Mouse (Mus musculus): ENCODE measurements around the gene Anks1b.

Anks1b gene

DNA sequence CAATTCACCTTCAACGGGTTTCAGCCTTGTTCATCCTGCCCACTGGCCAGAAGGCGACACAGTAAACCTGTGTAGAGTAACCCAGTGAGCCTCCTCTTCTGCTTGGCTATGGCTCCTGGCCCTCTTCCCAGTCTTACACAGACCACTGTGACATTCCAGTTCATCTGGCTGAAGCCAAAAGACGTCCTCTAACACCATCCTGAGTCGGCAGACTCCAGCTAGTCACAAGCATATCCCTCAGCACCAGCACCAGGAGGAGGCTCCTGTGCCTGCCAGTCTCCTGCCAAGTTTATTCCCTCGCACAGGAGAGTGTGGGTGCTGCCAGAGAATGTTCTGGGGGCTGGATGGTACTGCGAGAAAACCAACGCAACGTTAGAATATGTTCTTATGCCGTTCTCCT is 879.8 kb downstream of the Anks1b start:
- DNase-seq: peak; percentile 42

GRCm38 (mm10) chr10:90757773-90758172 is 884.5 kb downstream of the Anks1b start:
- no peak for DNase-seq

GRCm38 (mm10) chr10:90759929-90760328 is 886.6 kb downstream of the Anks1b start:
- DNase-seq: no peak

GRCm38 (mm10) chr10:90766261-90766660 is 893.0 kb downstream of the Anks1b start:
- DNase-seq: no peak

- DNase-seq: no peak
These were observed 897.2 kb downstream of the Anks1b start for GRCm38 (mm10) chr10:90770403-90770955.

DNA sequence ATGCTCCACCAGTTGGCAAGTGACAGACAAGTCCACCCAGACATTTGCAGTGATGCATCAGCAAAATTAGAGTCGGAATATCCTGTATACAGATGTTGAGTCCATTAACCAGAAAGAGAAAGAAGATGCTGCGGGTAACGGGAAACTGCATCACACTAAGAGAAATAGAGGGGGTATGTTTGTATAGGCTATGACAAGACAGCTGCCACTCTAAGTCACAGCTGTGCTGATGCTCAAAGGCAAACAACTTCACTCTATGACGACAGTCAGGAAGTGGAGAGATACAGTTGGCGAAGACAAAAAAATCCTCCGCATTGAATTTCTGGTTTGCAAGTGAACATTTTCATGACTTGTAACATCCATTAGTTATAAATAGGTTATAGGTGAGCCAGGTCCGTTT is 897.7 kb downstream of the Anks1b start:
- no peak for DNase-seq

DNA sequence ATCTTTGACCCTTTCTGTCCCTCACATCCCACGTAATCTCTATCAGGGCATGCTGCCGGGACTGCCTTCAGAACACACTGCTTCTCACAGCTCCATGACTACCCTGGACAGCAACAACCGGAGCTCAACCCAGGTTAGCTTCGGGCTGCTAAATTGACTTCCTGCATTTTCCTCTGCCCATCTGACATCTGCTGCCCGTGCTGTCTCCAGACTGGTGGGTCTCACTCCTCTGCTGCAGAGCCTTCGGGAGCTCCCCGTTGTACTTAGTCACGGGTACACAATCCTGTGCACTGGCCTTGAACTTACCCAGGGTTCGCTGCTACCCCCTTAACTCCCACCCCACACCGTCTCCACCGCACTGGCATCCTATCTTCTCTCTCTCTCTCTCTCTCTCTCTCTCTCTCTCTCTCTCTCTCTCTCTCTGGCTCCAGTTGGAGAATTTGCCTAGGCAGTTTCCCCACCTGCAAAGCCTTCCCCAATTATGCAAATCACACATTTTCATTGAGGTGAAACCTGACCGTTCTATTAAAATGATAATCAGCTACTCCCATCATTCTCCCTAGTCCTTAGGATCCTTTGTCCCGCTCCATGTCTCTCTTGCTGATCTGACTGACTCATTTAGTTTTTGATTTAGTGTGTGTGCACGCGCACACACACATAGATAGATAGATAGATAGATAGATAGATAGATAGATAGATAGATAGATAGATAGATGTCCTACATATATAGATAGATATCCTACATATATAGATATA is 898.3 kb downstream of the Anks1b start:
- no peak for DNase-seq

GRCm38 (mm10) chr10:90779561-90780400 is 906.5 kb downstream of the Anks1b start:
- DNase-seq: no peak

GRCm38 (mm10) chr10:90784981-90785650 is 911.8 kb downstream of the Anks1b start:
- no peak for DNase-seq

- DNase-seq: no peak
These were observed 912.4 kb downstream of the Anks1b start for GRCm38 (mm10) chr10:90785680-90786079.

DNA sequence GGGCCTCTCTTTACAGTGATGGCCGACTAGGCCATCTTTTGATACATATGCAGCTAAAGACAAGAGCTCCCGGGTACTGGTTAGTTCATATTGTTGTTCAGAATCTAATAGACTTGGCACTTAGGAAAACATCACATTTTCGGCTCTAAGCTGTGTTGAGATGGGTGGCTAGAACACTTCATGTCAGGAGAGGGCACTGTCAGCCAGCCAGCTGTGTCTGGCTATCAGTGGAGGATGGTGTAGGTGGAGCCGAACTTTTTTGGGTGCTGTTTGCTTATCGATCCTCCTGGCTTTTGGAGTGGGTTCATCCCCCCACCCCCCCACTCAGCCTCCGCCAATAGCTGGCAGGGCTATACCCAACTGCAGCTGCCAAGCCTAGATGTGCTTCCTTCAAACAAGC is 929.8 kb downstream of the Anks1b start:
- no peak for DNase-seq

DNA sequence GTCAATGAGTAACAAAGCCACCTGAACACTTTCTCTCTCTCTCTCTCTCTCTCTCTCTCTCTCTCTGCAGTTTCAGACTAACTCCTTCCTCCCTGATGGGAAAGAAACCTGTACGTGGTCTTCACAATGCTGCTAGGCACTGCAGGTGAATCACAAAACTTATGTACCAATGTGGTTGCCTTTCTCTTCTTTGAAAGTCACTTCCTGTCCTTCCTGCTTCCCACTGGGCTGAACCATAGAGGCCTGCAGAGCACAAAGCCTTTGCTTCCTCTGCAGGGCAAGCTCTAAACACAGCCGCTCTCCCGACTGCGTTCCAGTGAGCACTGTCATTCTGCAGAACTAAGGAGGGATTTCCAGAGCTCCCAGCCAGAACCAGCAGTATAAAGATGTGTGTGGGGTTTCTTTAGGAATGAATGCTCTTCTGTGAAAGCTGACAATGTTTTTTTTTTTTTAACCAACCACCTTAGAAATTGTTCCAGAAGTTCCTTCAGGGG is 931.3 kb downstream of the Anks1b start:
- DNase-seq: no peak

DNA sequence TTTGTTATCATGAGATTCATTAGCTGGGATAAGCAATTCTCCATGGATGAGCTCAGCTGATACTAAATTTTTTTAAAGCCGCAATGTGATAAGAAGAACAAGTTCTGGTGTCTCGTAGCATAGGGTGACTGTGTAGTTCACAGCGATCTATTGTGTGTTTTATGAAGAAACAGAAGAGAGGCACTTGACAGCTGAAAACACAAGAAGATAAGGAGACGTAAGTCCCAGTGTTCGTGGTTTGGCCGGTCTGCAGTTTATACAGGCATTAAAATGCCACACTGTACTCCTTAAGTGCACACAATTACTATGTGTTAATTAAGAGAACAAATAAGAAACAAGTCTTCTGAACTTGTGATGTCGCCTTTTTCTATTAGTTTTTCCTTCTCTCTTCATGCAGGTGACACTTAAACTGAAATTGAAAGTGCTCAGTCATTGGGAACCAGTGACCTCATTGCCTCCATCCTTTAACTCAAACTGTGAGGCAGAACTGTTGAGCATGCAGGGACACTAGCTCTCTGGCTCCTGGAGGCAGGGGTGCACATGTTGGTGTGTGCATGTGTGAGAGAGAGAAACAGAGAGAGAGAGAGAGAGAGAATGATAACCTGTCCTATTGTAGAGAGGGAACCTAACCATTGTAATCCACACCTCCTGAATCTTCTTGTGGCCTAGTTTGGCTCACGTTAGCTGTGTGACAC is 935.5 kb downstream of the Anks1b start:
- DNase-seq: no peak

GRCm38 (mm10) chr10:90809911-90810590 is 936.7 kb downstream of the Anks1b start:
- DNase-seq: no peak

GRCm38 (mm10) chr10:90811446-90811845 is 938.1 kb downstream of the Anks1b start:
- no peak for DNase-seq

DNA sequence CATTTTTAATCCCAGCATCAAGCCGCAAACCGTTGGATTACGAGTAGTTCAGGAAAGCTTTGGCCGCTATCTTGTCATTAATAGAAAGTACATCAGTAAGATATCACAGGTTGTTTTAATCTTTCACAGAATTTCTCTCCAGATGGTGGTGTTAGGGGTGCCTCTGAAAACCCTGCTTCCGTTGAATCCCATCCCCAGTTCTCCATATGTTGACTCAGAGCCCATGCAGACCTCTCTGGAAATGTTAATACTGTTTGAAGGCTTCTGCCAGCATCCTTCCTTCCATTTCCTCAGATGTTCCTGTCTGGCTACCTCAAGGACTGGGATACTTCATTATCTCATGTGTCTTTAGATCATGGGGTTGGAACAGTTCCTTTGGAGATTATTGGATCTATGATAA is 940.0 kb downstream of the Anks1b start:
- DNase-seq: no peak

DNA sequence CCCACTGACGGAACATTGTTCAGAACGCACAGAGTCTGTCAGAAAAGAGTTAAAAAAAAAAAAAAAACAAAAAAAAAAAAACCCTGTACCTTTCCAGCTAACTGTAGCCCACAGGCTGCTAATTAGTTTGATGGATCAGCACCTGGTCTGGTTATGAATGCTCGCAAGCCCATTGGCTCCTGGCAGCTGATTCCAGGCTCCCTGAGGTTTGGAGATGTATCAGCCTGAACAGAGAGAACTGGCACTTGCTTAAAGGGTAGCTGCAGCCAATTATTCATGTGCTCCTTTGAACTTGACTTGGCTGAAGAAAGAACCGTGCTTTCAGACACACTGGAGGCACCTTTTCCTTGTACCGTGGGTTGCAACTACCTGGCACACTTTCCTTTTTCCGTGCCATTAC is 941.1 kb downstream of the Anks1b start:
- DNase-seq: no peak

GRCm38 (mm10) chr10:90818246-90818937 is 945.1 kb downstream of the Anks1b start:
- no peak for DNase-seq

DNA sequence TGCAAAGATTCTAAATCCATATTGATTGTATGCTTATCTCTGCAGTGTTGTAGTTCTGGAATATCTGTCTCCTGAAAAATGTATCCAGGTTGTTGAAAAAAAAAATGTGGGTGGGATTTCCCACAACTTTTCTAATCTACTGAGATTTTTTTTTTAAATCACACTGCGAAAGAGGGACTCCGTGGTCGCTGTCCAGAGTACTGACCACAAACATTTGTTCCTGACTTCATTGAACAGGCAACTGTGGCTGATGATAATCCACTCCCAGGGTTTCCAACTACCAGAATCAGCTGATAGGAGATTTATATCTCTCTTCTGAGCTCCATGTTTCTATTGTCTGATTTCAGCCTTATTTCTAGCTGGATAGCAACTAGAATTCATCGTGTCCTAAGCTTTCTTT is 950.1 kb downstream of the Anks1b start:
- DNase-seq: no peak

GRCm38 (mm10) chr10:90824692-90825091 is 951.4 kb downstream of the Anks1b start:
- no peak for DNase-seq

GRCm38 (mm10) chr10:90826939-90827338 is 953.6 kb downstream of the Anks1b start:
- no peak for DNase-seq

Data from right cerebral cortex, postnatal 14 days (tissue).